Mouse (Mus musculus): Measurements from ENCODE around the gene Nr2c2.

GRCm38 (mm10) chr6:92199414-92199813, 108.2 kb downstream of the Nr2c2 start:
- TF ChIP-seq CTCF (IDR thresholded peaks at IDR 0.05; ENCODE audit: low read depth) (no peak), EP300 (IDR thresholded peaks at IDR 0.05; ENCODE audit: low read depth) (no peak)

Data from liver, postnatal 0 days (tissue).